Mouse (Mus musculus): ENCODE data around the gene Klhl36. TPM values are rescaled to one million over a fixed set of nuclear protein-coding genes. Genes with fewer than 3 reads are reported as not detected.
A peak's percentile ranks its signal among the peaks of the same experiment; 100 is the strongest.

The Klhl36 gene
- total RNA-seq, 1 experiment: 3.6 TPM

GRCm38 (mm10) chr8:119910547-119911257, 48.6 kb downstream of the Klhl36 start, which contains the start of gene Gm20388:
TSS of gene Gm20388 (plus strand) at chr8:119910841.
- Histone ChIP-seq H3K9me3 (ENCODE audit: control insufficient read depth, insufficient read depth, low read depth, low read length) (no peaks in the 10 kb centered on the region), H3K4me1 (ENCODE audit: control insufficient read depth in 2 of 2, insufficient read depth in 2 of 2, low read length in 2 of 2, poor library complexity in 1 of 2) (peaks cover 6 to 16% of the 10 kb centered on the region in 2 experiments), H3K36me3 (ENCODE audit: control insufficient read depth, insufficient read depth, low read length, poor library complexity, severe bottlenecking) (no peaks in the 10 kb centered on the region), H3K4me3 (ENCODE audit: insufficient read depth in 1 of 2, low read depth in 1 of 2, low read length in 2 of 2, poor library complexity in 1 of 2, severe bottlenecking in 1 of 2) (peak within 1 kb of the TSS; percentile 88), H3K27ac (ENCODE audit: insufficient read depth, low read depth, low read length, poor library complexity, severe bottlenecking) (peak within 1 kb of the TSS; percentile 77), H3K9ac (ENCODE audit: insufficient read depth, low read depth, low read length, poor library complexity, severe bottlenecking) (peak within 1 kb of the TSS; percentile 95)
- DNase-seq (ENCODE audit: low read depth, low spot score): peak; percentile 87
- TF ChIP-seq CHD2 (IDR thresholded peaks at IDR 0.05; ENCODE audit: low read depth, low read length) (no peak), HCFC1 (IDR thresholded peaks at IDR 0.05; ENCODE audit: borderline replicate concordance, insufficient read depth, low read length) (peak; percentile 56; the same call in 1 of the 2 replicates), ZNF384 (IDR thresholded peaks at IDR 0.05; ENCODE audit: low read depth, low read length) (no peak), MAFK (IDR thresholded peaks at IDR 0.05; ENCODE audit: insufficient read depth, low read depth, low read length) (no peak), ZC3H11A (IDR thresholded peaks at IDR 0.05; ENCODE audit: borderline replicate concordance, low read depth, low read length) (no peak)
- in situ Hi-C loops (cut with MboI; ENCODE audit: low sequenced_read_pairs in 2 of 2, unreplicated experiment in 2 of 2): no loop called here

GRCm38 (mm10) chr8:119911258-119911962, 49.3 kb downstream of the Klhl36 start:
- H3K9me3 ChIP-seq (ENCODE audit: control insufficient read depth, insufficient read depth, low read depth, low read length): no peaks in the 10 kb centered on the region
- DNase-seq (ENCODE audit: low read depth, low spot score): no peak
- H3K4me3 ChIP-seq (ENCODE audit: insufficient read depth in 1 of 2, low read depth in 1 of 2, low read length in 2 of 2, poor library complexity in 1 of 2, severe bottlenecking in 1 of 2): peak overlapping the region; percentile 88
- in situ Hi-C loops (cut with MboI; ENCODE audit: low sequenced_read_pairs in 2 of 2, unreplicated experiment in 2 of 2): no loop called here
- peaks cover 6 to 21% of the 10 kb centered on the region in 2 experiments for H3K4me1 ChIP-seq (ENCODE audit: control insufficient read depth in 2 of 2, insufficient read depth in 2 of 2, low read length in 2 of 2, poor library complexity in 1 of 2)
- H3K9ac ChIP-seq (ENCODE audit: insufficient read depth, low read depth, low read length, poor library complexity, severe bottlenecking): peak overlapping the region; percentile 95
- peaks cover 3% of the 10 kb centered on the region; the same call in 1 of the 2 replicates for H3K36me3 ChIP-seq (ENCODE audit: control insufficient read depth, insufficient read depth, low read length, poor library complexity, severe bottlenecking)
- peak overlapping the region; percentile 77; the same call in 1 of the 2 replicates for H3K27ac ChIP-seq (ENCODE audit: insufficient read depth, low read depth, low read length, poor library complexity, severe bottlenecking)
- TF ChIP-seq HCFC1 (IDR thresholded peaks at IDR 0.05; ENCODE audit: borderline replicate concordance, insufficient read depth, low read length) (no peak), ZC3H11A (IDR thresholded peaks at IDR 0.05; ENCODE audit: borderline replicate concordance, low read depth, low read length) (no peak), MAFK (IDR thresholded peaks at IDR 0.05; ENCODE audit: insufficient read depth, low read depth, low read length) (no peak), CHD2 (IDR thresholded peaks at IDR 0.05; ENCODE audit: low read depth, low read length) (no peak), ZNF384 (IDR thresholded peaks at IDR 0.05; ENCODE audit: low read depth, low read length) (no peak; the same call in 1 of the 2 replicates)

- TF ChIP-seq ZNF384 (IDR thresholded peaks at IDR 0.05; ENCODE audit: low read depth, low read length): no peak
- no peak for TF ChIP-seq ZC3H11A (IDR thresholded peaks at IDR 0.05; ENCODE audit: borderline replicate concordance, low read depth, low read length)
- Histone ChIP-seq H3K9ac (ENCODE audit: insufficient read depth, low read depth, low read length, poor library complexity, severe bottlenecking) (0 out of 2 replicates have a peak overlapping the region, but pooled peaks have one; percentile 27), H3K4me1 (ENCODE audit: control insufficient read depth in 2 of 2, insufficient read depth in 2 of 2, low read length in 2 of 2, poor library complexity in 1 of 2) (peaks cover 6 to 20% of the 10 kb centered on the region in 2 experiments), H3K4me3 (ENCODE audit: insufficient read depth in 1 of 2, low read depth in 1 of 2, low read length in 2 of 2, poor library complexity in 1 of 2, severe bottlenecking in 1 of 2) (peak overlapping the region; percentile 88), H3K27ac (ENCODE audit: insufficient read depth, low read depth, low read length, poor library complexity, severe bottlenecking) (no peak overlapping the region; the same call in 1 of the 2 replicates), H3K36me3 (ENCODE audit: control insufficient read depth, insufficient read depth, low read length, poor library complexity, severe bottlenecking) (peaks cover 3% of the 10 kb centered on the region; the same call in 1 of the 2 replicates), H3K9me3 (ENCODE audit: control insufficient read depth, insufficient read depth, low read depth, low read length) (no peaks in the 10 kb centered on the region)
- in situ Hi-C loops (cut with MboI; ENCODE audit: low sequenced_read_pairs in 2 of 2, unreplicated experiment in 2 of 2): no loop called here
- DNase-seq (ENCODE audit: low read depth, low spot score): no peak
Measured at GRCm38 (mm10) chr8:119912643-119913042, 50.6 kb downstream of the Klhl36 start.

GRCm38 (mm10) chr8:119913181-119913580, 51.1 kb downstream of the Klhl36 start:
- no peak for DNase-seq (ENCODE audit: low read depth, low spot score)
- TF ChIP-seq ZNF384 (IDR thresholded peaks at IDR 0.05; ENCODE audit: low read depth, low read length) (no peak), ZC3H11A (IDR thresholded peaks at IDR 0.05; ENCODE audit: borderline replicate concordance, low read depth, low read length) (no peak), CHD2 (IDR thresholded peaks at IDR 0.05; ENCODE audit: low read depth, low read length) (no peak), HCFC1 (IDR thresholded peaks at IDR 0.05; ENCODE audit: borderline replicate concordance, insufficient read depth, low read length) (no peak), MAFK (IDR thresholded peaks at IDR 0.05; ENCODE audit: insufficient read depth, low read depth, low read length) (no peak)
- H3K4me3 ChIP-seq (ENCODE audit: insufficient read depth in 1 of 2, low read depth in 1 of 2, low read length in 2 of 2, poor library complexity in 1 of 2, severe bottlenecking in 1 of 2): peak overlapping the region in 1 of 2 experiments; percentile 15; a peak in 1 of 4 replicates
- peaks cover 6 to 16% of the 10 kb centered on the region in 2 experiments for H3K4me1 ChIP-seq (ENCODE audit: control insufficient read depth in 2 of 2, insufficient read depth in 2 of 2, low read length in 2 of 2, poor library complexity in 1 of 2)
- no peaks in the 10 kb centered on the region for H3K9me3 ChIP-seq (ENCODE audit: control insufficient read depth, insufficient read depth, low read depth, low read length)
- in situ Hi-C loops (cut with MboI; ENCODE audit: low sequenced_read_pairs in 2 of 2, unreplicated experiment in 2 of 2): no loop called here
- peaks cover 3% of the 10 kb centered on the region; the same call in 1 of the 2 replicates for H3K36me3 ChIP-seq (ENCODE audit: control insufficient read depth, insufficient read depth, low read length, poor library complexity, severe bottlenecking)
- no peak overlapping the region for H3K27ac ChIP-seq (ENCODE audit: insufficient read depth, low read depth, low read length, poor library complexity, severe bottlenecking)
- no peak overlapping the region for H3K9ac ChIP-seq (ENCODE audit: insufficient read depth, low read depth, low read length, poor library complexity, severe bottlenecking)
